Mouse (Mus musculus) hindbrain, embryonic 11.5 days (tissue): ENCODE data around the gene Pknox2. TPM values are rescaled to one million over a fixed set of nuclear protein-coding genes. Genes with fewer than 3 reads are reported as not detected.

Experiments
- ATAC-seq: fragments of 200-750 bp; cut with Nextera tagmentation; 2 replicates; pipeline ENCODE4 v1.8.0; 2017; ENCODE audit warnings: mild to moderate bottlenecking, moderate TSS enrichment, moderate library complexity; ENCODE audit not compliant: low FRiP score
- DNase-seq: peaks from one replicate; pipeline ENCODE4 v3.0.0-alpha.2; 2015; ENCODE audit warnings: low spot score
- H3K27ac ChIP-seq: fragments of 300-500 bp; sonication (generic); 2 replicates; pipeline ENCODE4 v1.5.1; 2014; ENCODE audit warnings: mild to moderate bottlenecking, low read depth, low read length
- H3K27me3 ChIP-seq: fragments of 300-500 bp; sonication (generic); 2 replicates; pipeline ENCODE4 v1.6.1; 2014; ENCODE audit warnings: mild to moderate bottlenecking, low read length, moderate library complexity, mixed read lengths; ENCODE audit not compliant: control insufficient read depth, insufficient read depth
- H3K36me3 ChIP-seq: fragments of 300-500 bp; sonication (generic); 2 replicates; pipeline ENCODE4 v1.6.1; 2014; ENCODE audit warnings: mild to moderate bottlenecking, low read length, moderate library complexity, mixed read lengths; ENCODE audit not compliant: control insufficient read depth, insufficient read depth
- H3K4me1 ChIP-seq: fragments of 300-500 bp; sonication (generic); replicated peaks from 2 replicates; pipeline ENCODE4 v1.6.1; 2014; ENCODE audit warnings: low read length, mixed read lengths; ENCODE audit not compliant: control insufficient read depth, insufficient read depth
- H3K4me2 ChIP-seq: fragments of 300-500 bp; sonication (generic); replicated peaks from 2 replicates; pipeline ENCODE4 v1.6.1; 2014; ENCODE audit warnings: mild to moderate bottlenecking, low read depth, low read length
- H3K4me3 ChIP-seq: fragments of 300-500 bp; sonication (generic); 2 replicates; pipeline ENCODE4 v1.5.1; 2014; ENCODE audit warnings: low read depth, low read length
- H3K9ac ChIP-seq: fragments of 300-500 bp; sonication (generic); 2 replicates; pipeline ENCODE4 v1.6.1; 2014; ENCODE audit warnings: low read depth, low read length
- H3K9me3 ChIP-seq: fragments of 300-500 bp; sonication (generic); 2 replicates; pipeline ENCODE4 v1.6.1; 2016; ENCODE audit warnings: low read length; ENCODE audit not compliant: control insufficient read depth
- WGBS: fragments of 180-500 bp; shearing (Covaris S2); extraction: QIAGEN DNeasy Blood & Tissue Kit; methylation state at CpG from one replicate; pipeline ENCODE4 v1.1.7; 2014; 5-methylcytosine and 5-hydroxymethylcytosine counted together
- polyA plus RNA-seq: library from polyadenylated mRNA; unstranded; fragments of >200 nt; fragmentation: Nextera tagmentation; extraction: Ambion mirVana; gene quantifications from 2 replicates; pipeline ENCODE4 v1.2.1, GENCODE M21; 2014

The Pknox2 gene
- polyA plus RNA-seq, 1 experiment from 2014 or later, result 18.8 TPM

DNA sequence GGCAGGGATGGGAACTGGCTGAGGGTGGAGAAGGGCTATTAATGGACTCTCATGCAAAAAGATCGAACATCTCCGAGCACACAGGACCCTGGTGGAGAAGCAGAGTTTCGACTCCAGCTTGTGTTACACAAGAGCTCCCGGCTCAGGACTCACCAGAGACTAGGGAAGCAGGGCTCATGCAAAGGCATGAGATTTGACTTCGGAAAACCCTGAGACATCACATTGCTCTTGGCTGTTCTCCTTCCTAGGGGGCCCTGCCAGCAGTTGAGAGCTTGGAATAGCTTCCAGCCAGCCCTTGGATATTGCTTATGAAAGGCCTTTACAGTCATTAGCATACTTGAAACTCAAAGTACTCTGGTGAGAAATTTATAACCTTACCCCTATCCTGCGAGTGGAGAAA lies 26.4 kb downstream of the Pknox2 start:
- Histone ChIP-seq H3K4me1 (peaks cover 7% of the 10 kb centered on the region), H3K4me2 (no peak overlapping the region), H3K36me3 (no peaks in the 10 kb centered on the region), H3K4me3 (no peak overlapping the region), H3K27me3 (0 out of 2 replicates have a peak, but pooled peaks cover 2% of the 10 kb centered on the region), H3K27ac (no peak overlapping the region), H3K9ac (no peak overlapping the region), H3K9me3 (no peaks in the 10 kb centered on the region)
- DNase-seq (no peak), ATAC-seq (no peak)
- 84% methylated on average over 6 of the region's 6 CpGs for WGBS

- WGBS, result 91% methylated on average over 2 of the region's 2 CpGs
- H3K4me1 ChIP-seq, result peaks cover 15% of the 10 kb centered on the region
These were observed 29.7 kb downstream of the Pknox2 start for GRCm38 (mm10) chr9:37117529-37117928.

DNA sequence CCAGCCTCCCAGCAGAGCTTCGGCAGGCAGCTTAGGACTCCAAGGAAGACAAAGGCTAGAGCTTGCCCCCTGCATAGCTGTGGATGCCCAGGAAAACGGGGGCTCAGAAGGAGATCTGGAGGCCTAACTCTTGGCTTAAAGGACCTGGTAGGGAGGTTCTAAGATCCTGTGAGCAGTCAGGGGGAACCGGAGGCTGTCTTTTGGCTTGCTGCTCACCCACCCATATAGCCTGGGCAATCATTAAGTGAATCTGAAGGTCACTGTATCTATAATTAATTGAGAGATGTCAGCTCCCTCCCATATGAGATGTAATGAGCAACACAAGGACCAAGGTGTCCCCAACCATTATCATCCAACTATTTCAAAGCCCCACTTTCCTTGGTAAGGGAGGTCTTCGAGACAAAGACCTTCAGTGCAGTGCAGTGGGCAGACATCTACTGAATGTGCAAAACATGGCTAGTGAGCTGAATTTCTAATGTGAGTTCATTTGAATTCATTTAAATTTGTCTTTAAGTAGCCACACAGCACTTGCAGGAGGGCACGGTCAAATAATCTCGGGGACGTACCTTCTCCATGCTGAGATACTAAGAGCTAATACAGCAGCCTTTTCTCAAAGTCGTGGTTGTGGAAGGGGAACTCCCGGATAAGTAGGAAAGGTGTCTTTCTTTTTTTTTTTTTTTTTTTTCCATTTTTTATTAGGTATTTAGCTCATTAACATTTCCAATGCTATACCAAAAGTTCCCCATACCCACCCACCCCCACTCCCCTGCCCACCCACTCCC lies 30.4 kb downstream of the Pknox2 start:
- Histone ChIP-seq H3K9me3 (no peaks in the 10 kb centered on the region), H3K36me3 (no peaks in the 10 kb centered on the region), H3K9ac (no peak overlapping the region), H3K27me3 (no peaks in the 10 kb centered on the region), H3K4me1 (peaks cover 11% of the 10 kb centered on the region; the same call in 1 of the 2 replicates), H3K27ac (no peak overlapping the region), H3K4me3 (no peak overlapping the region), H3K4me2 (no peak overlapping the region)
- WGBS, result 70% methylated on average over 9 of the region's 9 CpGs
- no peak for DNase-seq
- ATAC-seq, result no peak

More at GRCm38 (mm10) chr9:37117529-37117928, 29.7 kb downstream of the Pknox2 start:
- ATAC-seq (no peak), DNase-seq (no peak)
- Histone ChIP-seq H3K9me3 (no peaks in the 10 kb centered on the region), H3K27ac (no peak overlapping the region), H3K36me3 (no peaks in the 10 kb centered on the region), H3K4me2 (no peak overlapping the region), H3K4me3 (no peak overlapping the region), H3K27me3 (no peaks in the 10 kb centered on the region), H3K9ac (no peak overlapping the region)

DNA sequence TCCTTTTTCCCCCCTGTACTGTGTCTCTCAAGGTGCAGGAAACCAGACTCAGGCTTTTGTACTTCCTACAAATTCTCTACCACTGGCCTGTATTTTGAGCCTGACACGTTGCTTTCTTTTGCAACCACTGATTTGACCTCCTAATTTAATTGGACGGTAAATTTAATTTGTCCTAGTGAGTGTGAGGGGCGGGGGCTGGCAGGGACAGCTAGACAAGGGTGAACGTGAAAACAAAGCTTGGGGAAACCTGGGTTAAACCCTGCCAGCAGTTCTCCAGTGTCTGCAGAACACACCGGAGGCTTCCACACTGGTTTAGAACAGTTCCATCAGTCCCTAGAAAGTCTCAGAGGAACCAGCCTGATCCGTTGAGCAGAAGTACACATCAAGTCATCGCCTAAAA lies 31.4 kb downstream of the Pknox2 start:
- Histone ChIP-seq H3K4me2 (no peak overlapping the region), H3K4me1 (peaks cover 11% of the 10 kb centered on the region; the same call in 1 of the 2 replicates), H3K9me3 (no peaks in the 10 kb centered on the region), H3K27ac (0 out of 2 replicates have a peak overlapping the region, but pooled peaks have one; percentile 13), H3K4me3 (no peak overlapping the region), H3K36me3 (no peaks in the 10 kb centered on the region), H3K27me3 (no peaks in the 10 kb centered on the region), H3K9ac (no peak overlapping the region)
- ATAC-seq (no peak), DNase-seq (no peak)
- WGBS, result 84% methylated on average over 7 of the region's 7 CpGs

- 20% methylated on average over 9 of the region's 9 CpGs for WGBS
- H3K36me3 ChIP-seq, result no peaks in the 10 kb centered on the region
- DNase-seq, result no peak
- H3K4me1 ChIP-seq, result peaks cover 11% of the 10 kb centered on the region; the same call in 1 of the 2 replicates
- H3K9me3 ChIP-seq, result no peaks in the 10 kb centered on the region
- H3K27ac ChIP-seq, result peak overlapping the region; percentile 75
- peak; percentile 79 for ATAC-seq
- no peaks in the 10 kb centered on the region for H3K27me3 ChIP-seq
- no peak overlapping the region for H3K4me3 ChIP-seq
- H3K4me2 ChIP-seq, result no peak overlapping the region
- no peak overlapping the region for H3K9ac ChIP-seq
These were observed 32.6 kb downstream of the Pknox2 start for GRCm38 (mm10) chr9:37114286-37115267.

DNA sequence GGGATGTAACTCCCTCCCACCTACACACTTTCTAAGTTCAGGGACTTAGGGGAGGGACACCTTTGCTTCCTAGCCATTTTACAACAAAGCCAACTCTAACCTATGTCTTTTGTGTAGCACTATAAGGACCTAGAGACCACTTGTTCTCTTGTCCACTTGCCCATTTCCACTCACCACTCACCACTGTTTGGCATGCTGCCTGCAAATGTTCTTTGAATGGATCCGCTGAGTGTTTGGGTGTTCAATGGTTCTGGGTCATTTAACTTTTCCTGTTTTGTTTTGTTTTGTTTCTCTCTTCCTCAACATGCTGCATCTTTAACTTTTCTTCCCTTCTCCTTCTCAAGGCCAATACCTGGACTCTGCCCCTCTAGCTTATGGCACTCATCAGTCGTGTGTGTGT lies 39.7 kb downstream of the Pknox2 start:
- Histone ChIP-seq H3K36me3 (no peaks in the 10 kb centered on the region), H3K9me3 (no peaks in the 10 kb centered on the region), H3K4me2 (no peak overlapping the region), H3K27ac (0 out of 2 replicates have a peak overlapping the region, but pooled peaks have one; percentile 24), H3K27me3 (no peaks in the 10 kb centered on the region), H3K4me3 (no peak overlapping the region), H3K4me1 (no peaks in the 10 kb centered on the region), H3K9ac (no peak overlapping the region)
- ATAC-seq (no peak), DNase-seq (no peak)
- WGBS, result 67% methylated on average over 2 of the region's 2 CpGs

- DNase-seq (no peak), ATAC-seq (no peak)
- Histone ChIP-seq H3K27ac (no peak overlapping the region), H3K4me3 (no peak overlapping the region), H3K36me3 (no peaks in the 10 kb centered on the region), H3K9me3 (no peaks in the 10 kb centered on the region), H3K27me3 (no peaks in the 10 kb centered on the region), H3K4me2 (no peak overlapping the region), H3K4me1 (no peaks in the 10 kb centered on the region), H3K9ac (no peak overlapping the region)
- WGBS, result 21% methylated on average over 3 of the region's 3 CpGs
These were observed 40.4 kb downstream of the Pknox2 start for GRCm38 (mm10) chr9:37106808-37107207.

- Histone ChIP-seq H3K4me3 (no peak overlapping the region), H3K4me2 (no peak overlapping the region), H3K9ac (no peak overlapping the region), H3K36me3 (no peaks in the 10 kb centered on the region), H3K27ac (no peak overlapping the region), H3K9me3 (no peaks in the 10 kb centered on the region), H3K4me1 (peaks cover 6% of the 10 kb centered on the region; the same call in 1 of the 2 replicates), H3K27me3 (no peaks in the 10 kb centered on the region)
- ATAC-seq (no peak), DNase-seq (no peak)
- 67% methylated on average over 3 of the region's 3 CpGs for WGBS
These were observed 43.0 kb downstream of the Pknox2 start for GRCm38 (mm10) chr9:37104249-37104648.
